Mouse (Mus musculus): ENCODE results near the gene Ints2. TPM values are rescaled to one million over a fixed set of nuclear protein-coding genes. Genes with fewer than 3 reads are reported as not detected.
"Not testable (repeated sequence)": the region's sequence is repeated elsewhere in the genome, so short reads cannot be mapped to it uniquely, and the experiment has no call there.

Ints2 gene
- polyA plus RNA-seq, 1 experiment from 2014 or later: 20.1 TPM

DNA sequence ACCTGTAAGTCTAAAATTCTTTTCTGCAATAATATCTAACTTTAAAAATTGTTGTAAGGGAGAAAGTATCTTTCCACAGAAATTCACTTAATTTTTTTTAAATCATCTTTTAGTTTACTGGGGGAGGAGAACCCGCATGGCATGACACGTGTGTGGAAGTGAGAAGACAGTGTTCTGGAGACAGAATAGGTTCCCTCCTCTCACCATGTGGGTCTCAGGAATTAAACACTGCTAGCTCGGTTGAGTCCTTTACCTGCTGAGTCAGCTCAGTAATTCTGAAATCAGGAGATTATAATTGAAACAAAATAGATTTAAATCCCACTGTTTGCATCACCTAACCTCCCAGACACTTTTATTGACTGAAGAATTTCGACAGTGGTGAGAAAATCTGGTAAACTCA, 57.6 kb downstream of the Ints2 start:
- H3K36me3 ChIP-seq (ENCODE audit: control insufficient read depth, insufficient read depth, low read length): peaks cover 11% of the 10 kb centered on the region
- WGBS: 50% methylated on average over 4 of the region's 4 CpGs
- peak overlapping the region; percentile 89 for H3K4me3 ChIP-seq (ENCODE audit: low read length)
- H3K4me2 ChIP-seq (ENCODE audit: low read depth, low read length): peak overlapping the region; percentile 68
- no peak overlapping the region for H3K9ac ChIP-seq (ENCODE audit: low read depth, low read length)
- H3K27ac ChIP-seq (ENCODE audit: low read length): no peak overlapping the region
- H3K27me3 ChIP-seq (replicated peaks; ENCODE audit: control insufficient read depth, insufficient read depth, low read length): no peaks in the 10 kb centered on the region
- peaks cover 7% of the 10 kb centered on the region for H3K4me1 ChIP-seq (ENCODE audit: control insufficient read depth, insufficient read depth, low read length)
- no peak for ATAC-seq
- no peaks in the 10 kb centered on the region for H3K9me3 ChIP-seq (ENCODE audit: control insufficient read depth, low read length)

DNA sequence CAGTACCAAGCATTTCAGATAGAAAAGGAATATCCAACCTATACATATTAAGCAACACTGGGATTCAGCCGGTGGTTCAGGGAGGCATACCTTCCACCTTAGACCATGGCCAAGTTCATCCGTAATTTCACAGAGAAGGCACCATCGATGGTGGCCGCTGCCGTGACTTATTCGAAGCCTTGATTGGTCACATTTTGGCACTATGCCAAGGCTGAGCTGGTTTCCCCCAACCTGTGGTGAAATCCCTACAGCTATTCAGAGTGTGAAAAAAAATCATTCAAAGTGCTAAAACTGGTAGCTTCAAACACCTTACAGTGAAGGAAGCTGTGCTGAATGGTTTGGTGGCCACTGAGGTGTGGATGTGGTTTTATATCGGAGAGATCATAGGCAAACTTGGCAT, 72.2 kb downstream of the Ints2 start:
- ATAC-seq; H3K4me2 ChIP-seq (ENCODE audit: low read depth, low read length); H3K27ac ChIP-seq (ENCODE audit: low read length); H3K4me1 ChIP-seq (ENCODE audit: control insufficient read depth, insufficient read depth, low read length); H3K4me3 ChIP-seq (ENCODE audit: low read length); H3K9ac ChIP-seq (ENCODE audit: low read depth, low read length); H3K36me3 ChIP-seq (ENCODE audit: control insufficient read depth, insufficient read depth, low read length); H3K9me3 ChIP-seq (ENCODE audit: control insufficient read depth, low read length); H3K27me3 ChIP-seq (replicated peaks; ENCODE audit: control insufficient read depth, insufficient read depth, low read length): not testable (repeated sequence)
- 87% methylated on average over 7 of the region's 7 CpGs for WGBS

DNA sequence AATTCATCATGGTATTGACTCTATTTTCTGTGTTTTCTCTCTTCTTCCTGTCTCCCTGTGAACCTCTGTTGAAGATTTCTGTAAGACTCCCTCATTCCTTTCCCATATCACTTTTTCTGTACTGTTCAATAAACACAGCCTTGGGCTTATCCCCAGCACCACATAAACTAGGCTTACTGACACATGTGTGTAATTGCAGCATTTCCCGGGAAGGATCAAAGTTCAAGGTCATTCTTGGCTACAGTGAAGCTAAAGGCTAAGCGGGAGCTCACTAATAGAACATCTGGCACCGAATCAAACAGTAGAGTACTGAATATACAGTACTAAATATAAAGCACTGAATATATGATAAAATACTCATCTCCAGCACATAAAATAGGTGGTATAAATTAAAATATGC, 81.5 kb downstream of the Ints2 start:
- 58% methylated on average over 3 of the region's 3 CpGs for WGBS
- ATAC-seq: no peak
- Histone ChIP-seq H3K4me1 (ENCODE audit: control insufficient read depth, insufficient read depth, low read length) (no peaks in the 10 kb centered on the region), H3K4me2 (ENCODE audit: low read depth, low read length) (no peak overlapping the region), H3K9ac (ENCODE audit: low read depth, low read length) (no peak overlapping the region), H3K9me3 (ENCODE audit: control insufficient read depth, low read length) (no peaks in the 10 kb centered on the region), H3K27ac (ENCODE audit: low read length) (no peak overlapping the region), H3K27me3 (replicated peaks; ENCODE audit: control insufficient read depth, insufficient read depth, low read length) (no peaks in the 10 kb centered on the region), H3K4me3 (ENCODE audit: low read length) (no peak overlapping the region), H3K36me3 (ENCODE audit: control insufficient read depth, insufficient read depth, low read length) (no peaks in the 10 kb centered on the region)

DNA sequence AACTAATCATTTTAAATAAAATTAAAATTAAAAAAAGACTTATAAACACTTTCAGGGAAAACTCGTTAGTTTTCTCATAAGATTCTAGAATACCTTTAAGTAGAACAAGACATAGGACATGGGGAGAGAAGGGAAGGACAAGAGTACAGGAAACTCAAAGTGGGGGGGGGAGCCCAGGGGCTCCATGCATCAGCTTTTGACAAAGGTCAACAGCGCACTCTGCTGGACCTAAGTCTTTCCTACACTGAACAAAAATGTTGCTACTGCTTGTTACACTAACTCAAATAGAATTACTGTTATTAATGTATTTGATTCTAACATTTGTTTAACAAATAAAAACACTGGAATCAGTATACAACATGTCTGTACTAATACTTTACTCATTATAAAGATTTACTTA, 83.2 kb downstream of the Ints2 start:
- ATAC-seq: no peak
- Histone ChIP-seq H3K4me2 (ENCODE audit: low read depth, low read length) (no peak overlapping the region), H3K9ac (ENCODE audit: low read depth, low read length) (no peak overlapping the region), H3K36me3 (ENCODE audit: control insufficient read depth, insufficient read depth, low read length) (no peaks in the 10 kb centered on the region), H3K27me3 (replicated peaks; ENCODE audit: control insufficient read depth, insufficient read depth, low read length) (no peaks in the 10 kb centered on the region), H3K4me3 (ENCODE audit: low read length) (no peak overlapping the region), H3K9me3 (ENCODE audit: control insufficient read depth, low read length) (no peaks in the 10 kb centered on the region), H3K27ac (ENCODE audit: low read length) (no peak overlapping the region), H3K4me1 (ENCODE audit: control insufficient read depth, insufficient read depth, low read length) (no peaks in the 10 kb centered on the region)
- WGBS: 71% methylated on average over 2 of the region's 2 CpGs

DNA sequence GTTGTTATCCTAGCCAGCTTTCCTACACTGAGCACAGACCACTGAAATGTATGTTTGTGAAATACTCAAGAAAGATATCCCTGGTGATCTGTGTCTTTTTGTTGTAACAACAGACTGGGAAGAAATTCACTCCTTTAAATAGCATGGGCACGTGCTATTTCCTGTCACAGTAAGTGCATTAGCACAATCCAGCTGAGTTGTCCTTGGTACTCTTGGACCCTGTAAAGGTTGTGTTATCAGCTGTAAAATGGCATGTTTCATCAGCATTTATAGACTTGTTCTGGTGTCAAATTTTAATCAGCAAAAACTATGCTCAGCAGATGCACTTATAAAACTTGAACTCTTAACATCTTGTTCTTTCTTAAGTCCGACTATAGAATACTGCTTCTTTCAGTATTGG, 86.6 kb downstream of the Ints2 start:
- H3K9ac ChIP-seq (ENCODE audit: low read depth, low read length): no peak overlapping the region
- peak; percentile 85 for ATAC-seq

More for the DNA sequence above, 86.6 kb downstream of the Ints2 start:
- H3K4me1 ChIP-seq (ENCODE audit: control insufficient read depth, insufficient read depth, low read length): no peaks in the 10 kb centered on the region
- no peaks in the 10 kb centered on the region for H3K36me3 ChIP-seq (ENCODE audit: control insufficient read depth, insufficient read depth, low read length)
- peak overlapping the region; percentile 3; the same call in 1 of the 2 replicates for H3K27ac ChIP-seq (ENCODE audit: low read length)
- H3K27me3 ChIP-seq (replicated peaks; ENCODE audit: control insufficient read depth, insufficient read depth, low read length): no peaks in the 10 kb centered on the region
- H3K4me2 ChIP-seq (ENCODE audit: low read depth, low read length): no peak overlapping the region
- 75% methylated on average over 2 of the region's 2 CpGs for WGBS
- H3K4me3 ChIP-seq (ENCODE audit: low read length): no peak overlapping the region
- H3K9me3 ChIP-seq (ENCODE audit: control insufficient read depth, low read length): no peaks in the 10 kb centered on the region

Other genes with a start within 250 kb of the Ints2 start
- 7.5 and 7.9 TPM in 2 replicates for gene Brip1, start 56.4 kb downstream of the Ints2 start, polyA plus RNA-seq (2015; fragmentation: Nextera tagmentation; extraction: Ambion mirVana)
- gene Med13, start 100.0 kb upstream of the Ints2 start, polyA plus RNA-seq (2015; fragmentation: Nextera tagmentation; extraction: Ambion mirVana): 5.8 and 5.9 TPM in 2 replicates
- 69.0 and 69.1 TPM in 2 replicates for gene Rnft1, start 227.1 kb upstream of the Ints2 start, polyA plus RNA-seq (2015; fragmentation: Nextera tagmentation; extraction: Ambion mirVana)

All from intestine, embryonic 16.5 days (tissue).